Mouse (Mus musculus): Measurements from ENCODE around the gene Negr1.

Gene Negr1

GRCm38 (mm10) chr3:157146124-157146855 is 584.7 kb downstream of the Negr1 start:
- in situ Hi-C loops (cut with MboI; ENCODE audit: low pct_unique_long_range_greater_than_20kb in 1 of 2, low sequenced_read_pairs in 2 of 2, unreplicated experiment in 1 of 2): no loop called here

DNA sequence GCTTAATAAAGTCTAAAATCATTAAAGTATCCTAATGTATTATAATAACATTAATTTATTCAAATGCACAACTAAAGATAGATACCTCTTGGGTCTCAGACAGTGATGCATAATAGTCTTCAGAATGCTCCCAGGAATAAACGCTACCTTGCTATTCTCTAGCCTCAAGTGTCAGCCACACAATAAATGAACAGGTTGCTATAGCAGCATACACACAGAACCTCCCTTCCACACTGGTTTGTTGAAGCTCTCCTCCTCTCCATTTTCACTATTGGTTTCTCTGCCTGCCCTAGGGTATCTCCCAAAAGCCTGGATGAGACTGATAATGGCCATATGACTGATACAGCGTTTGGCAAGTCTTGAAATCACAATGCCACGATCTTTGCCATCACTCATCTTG is 593.3 kb downstream of the Negr1 start:
- in situ Hi-C loops (cut with MboI; ENCODE audit: low pct_unique_long_range_greater_than_20kb in 1 of 2, low sequenced_read_pairs in 2 of 2, unreplicated experiment in 1 of 2): no loop called here

- in situ Hi-C loops (cut with MboI; ENCODE audit: low pct_unique_long_range_greater_than_20kb in 1 of 2, low sequenced_read_pairs in 2 of 2, unreplicated experiment in 1 of 2): no loop called here
Measured at GRCm38 (mm10) chr3:157155513-157155912, 593.9 kb downstream of the Negr1 start.

- in situ Hi-C loops (cut with MboI; ENCODE audit: low pct_unique_long_range_greater_than_20kb in 1 of 2, low sequenced_read_pairs in 2 of 2, unreplicated experiment in 1 of 2): no loop called here
Measured at GRCm38 (mm10) chr3:157164840-157165595, 603.4 kb downstream of the Negr1 start.

DNA sequence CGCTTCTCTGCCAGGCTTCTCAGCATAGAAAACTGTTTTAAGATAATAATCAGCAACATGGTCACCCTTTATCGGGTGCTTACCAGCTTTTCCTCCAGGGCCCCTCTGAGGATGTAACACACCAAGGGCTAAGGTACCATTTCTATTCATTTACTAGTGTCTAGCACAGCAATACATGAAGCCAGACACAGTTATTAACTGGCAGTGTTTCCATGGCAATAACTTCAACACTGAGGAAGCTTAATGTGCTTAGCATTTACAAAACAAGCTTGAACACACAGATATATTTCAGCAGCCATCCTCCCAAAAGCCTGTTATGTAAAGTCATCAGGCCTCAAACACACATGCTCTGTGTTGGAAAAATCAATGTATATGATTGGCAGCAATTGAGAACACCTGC is 620.4 kb downstream of the Negr1 start:
- in situ Hi-C loops (cut with MboI; ENCODE audit: low pct_unique_long_range_greater_than_20kb in 1 of 2, low sequenced_read_pairs in 2 of 2, unreplicated experiment in 1 of 2): no loop called here

- in situ Hi-C loops (cut with MboI; ENCODE audit: low pct_unique_long_range_greater_than_20kb in 1 of 2, low sequenced_read_pairs in 2 of 2, unreplicated experiment in 1 of 2): no loop called here
Measured at GRCm38 (mm10) chr3:157188939-157189725, 627.5 kb downstream of the Negr1 start.

GRCm38 (mm10) chr3:157189834-157190233 is 628.2 kb downstream of the Negr1 start:
- in situ Hi-C loops (cut with MboI; ENCODE audit: low pct_unique_long_range_greater_than_20kb in 1 of 2, low sequenced_read_pairs in 2 of 2, unreplicated experiment in 1 of 2): no loop called here

DNA sequence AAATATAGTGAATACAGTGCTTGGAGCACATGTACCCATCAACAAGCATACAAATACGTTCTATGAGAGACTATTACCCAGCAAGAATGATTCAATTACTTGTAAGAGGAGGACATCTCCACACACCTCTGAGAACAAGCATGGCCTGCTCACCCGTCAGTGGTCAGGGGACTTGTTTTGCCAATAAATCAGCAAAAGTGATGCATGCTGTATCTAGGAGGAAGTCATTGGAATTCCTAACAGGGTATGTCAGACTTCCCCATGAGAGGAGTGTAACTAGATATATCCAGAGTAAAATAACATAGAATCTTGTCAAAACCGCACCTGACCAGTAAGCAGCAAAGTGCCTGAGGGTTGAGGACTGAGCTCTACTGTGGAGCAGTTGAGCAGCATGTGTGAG is 629.0 kb downstream of the Negr1 start:
- in situ Hi-C loops (cut with MboI; ENCODE audit: low pct_unique_long_range_greater_than_20kb in 1 of 2, low sequenced_read_pairs in 2 of 2, unreplicated experiment in 1 of 2): no loop called here

DNA sequence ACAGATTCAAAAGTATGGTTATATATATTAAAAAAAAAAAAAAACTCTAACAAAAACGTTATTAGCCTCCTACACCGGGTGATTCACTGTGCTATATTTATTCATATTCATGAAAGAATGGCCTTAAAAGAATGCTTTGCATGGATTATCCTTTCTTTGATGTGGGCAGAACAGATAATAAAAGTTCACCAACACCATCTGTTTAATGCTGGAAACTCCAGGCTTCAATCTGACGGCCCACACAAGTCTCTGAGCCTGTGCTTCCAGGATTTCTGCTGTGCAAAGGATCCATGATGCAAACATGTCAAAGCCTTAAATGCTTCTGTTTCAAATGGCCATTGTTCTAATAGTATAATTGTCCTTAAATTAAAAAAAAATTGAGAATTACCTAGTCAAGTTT is 630.4 kb downstream of the Negr1 start:
- in situ Hi-C loops (cut with MboI; ENCODE audit: low pct_unique_long_range_greater_than_20kb in 1 of 2, low sequenced_read_pairs in 2 of 2, unreplicated experiment in 1 of 2): no loop called here

DNA sequence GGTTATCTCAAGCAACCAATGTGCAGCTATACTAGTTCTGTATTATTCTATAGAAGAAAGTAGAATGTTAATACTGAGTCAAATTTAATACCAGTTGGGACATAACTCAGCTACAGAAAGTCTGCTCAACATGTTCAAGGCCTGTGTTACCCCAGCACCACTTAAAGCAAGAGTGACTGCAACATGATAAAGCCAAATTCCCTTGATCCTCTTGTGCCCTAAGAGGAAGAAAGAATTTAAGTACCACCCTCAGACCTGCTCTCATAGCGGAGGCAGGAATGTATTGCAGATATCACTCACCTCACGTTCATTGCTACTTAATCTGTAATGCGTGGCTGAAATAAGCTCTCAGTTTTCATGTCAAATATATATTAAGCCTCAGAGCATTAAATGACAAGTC is 631.5 kb downstream of the Negr1 start:
- in situ Hi-C loops (cut with MboI; ENCODE audit: low pct_unique_long_range_greater_than_20kb in 1 of 2, low sequenced_read_pairs in 2 of 2, unreplicated experiment in 1 of 2): no loop called here

- in situ Hi-C loops (cut with MboI; ENCODE audit: low pct_unique_long_range_greater_than_20kb in 1 of 2, low sequenced_read_pairs in 2 of 2, unreplicated experiment in 1 of 2): no loop called here
Measured at GRCm38 (mm10) chr3:157198659-157199058, 637.1 kb downstream of the Negr1 start.

DNA sequence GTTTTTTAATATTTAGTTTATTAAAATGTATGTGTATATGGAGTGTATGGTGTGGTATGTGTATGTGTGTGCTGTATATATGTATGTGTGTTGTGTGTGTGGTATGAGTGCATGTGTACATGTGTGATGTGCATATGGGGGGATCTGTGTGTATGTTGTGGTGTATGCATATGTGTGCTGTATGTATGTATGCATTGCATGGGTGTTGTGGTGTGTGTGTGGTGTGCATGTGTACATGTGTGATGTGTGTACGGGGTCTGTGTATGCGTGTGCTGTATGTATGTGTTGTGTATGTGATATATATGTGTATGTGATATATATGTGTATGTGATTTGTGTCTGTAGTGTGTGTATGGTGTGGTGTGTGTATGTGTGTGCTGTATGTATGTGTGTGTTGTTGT is 640.1 kb downstream of the Negr1 start:
- in situ Hi-C loops (cut with MboI; ENCODE audit: low pct_unique_long_range_greater_than_20kb in 1 of 2, low sequenced_read_pairs in 2 of 2, unreplicated experiment in 1 of 2): no loop called here

GRCm38 (mm10) chr3:157203573-157203972 is 642.0 kb downstream of the Negr1 start:
- in situ Hi-C loops (cut with MboI; ENCODE audit: low pct_unique_long_range_greater_than_20kb in 1 of 2, low sequenced_read_pairs in 2 of 2, unreplicated experiment in 1 of 2): no loop called here

GRCm38 (mm10) chr3:157206752-157207151 is 645.2 kb downstream of the Negr1 start:
- in situ Hi-C loops (cut with MboI; ENCODE audit: low pct_unique_long_range_greater_than_20kb in 1 of 2, low sequenced_read_pairs in 2 of 2, unreplicated experiment in 1 of 2): no loop called here

DNA sequence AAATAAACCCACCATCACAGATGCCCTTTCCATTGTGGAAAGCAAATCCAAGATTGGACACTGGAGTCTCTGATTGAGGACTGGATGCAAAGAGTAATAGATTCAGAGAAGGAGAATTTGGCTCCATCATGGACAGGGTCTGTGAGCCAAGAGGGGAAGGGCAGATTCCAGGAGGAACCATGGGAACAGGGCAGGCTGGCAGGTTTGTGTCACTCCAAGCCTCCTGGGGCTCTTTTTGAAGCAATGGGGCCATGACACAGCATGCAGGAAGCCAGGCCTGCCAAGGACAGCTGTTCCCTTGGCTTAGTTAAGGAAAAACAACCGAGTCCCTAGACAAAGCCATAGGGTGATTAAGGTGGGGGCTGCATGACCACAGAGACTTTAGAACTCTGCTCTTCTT is 647.4 kb downstream of the Negr1 start:
- in situ Hi-C loops (cut with MboI; ENCODE audit: low pct_unique_long_range_greater_than_20kb in 1 of 2, low sequenced_read_pairs in 2 of 2, unreplicated experiment in 1 of 2): no loop called here

GRCm38 (mm10) chr3:157209386-157209785 is 647.8 kb downstream of the Negr1 start:
- in situ Hi-C loops (cut with MboI; ENCODE audit: low pct_unique_long_range_greater_than_20kb in 1 of 2, low sequenced_read_pairs in 2 of 2, unreplicated experiment in 1 of 2): no loop called here

- in situ Hi-C loops (cut with MboI; ENCODE audit: low pct_unique_long_range_greater_than_20kb in 1 of 2, low sequenced_read_pairs in 2 of 2, unreplicated experiment in 1 of 2): no loop called here
Measured at GRCm38 (mm10) chr3:157215937-157216719, 654.5 kb downstream of the Negr1 start.

DNA sequence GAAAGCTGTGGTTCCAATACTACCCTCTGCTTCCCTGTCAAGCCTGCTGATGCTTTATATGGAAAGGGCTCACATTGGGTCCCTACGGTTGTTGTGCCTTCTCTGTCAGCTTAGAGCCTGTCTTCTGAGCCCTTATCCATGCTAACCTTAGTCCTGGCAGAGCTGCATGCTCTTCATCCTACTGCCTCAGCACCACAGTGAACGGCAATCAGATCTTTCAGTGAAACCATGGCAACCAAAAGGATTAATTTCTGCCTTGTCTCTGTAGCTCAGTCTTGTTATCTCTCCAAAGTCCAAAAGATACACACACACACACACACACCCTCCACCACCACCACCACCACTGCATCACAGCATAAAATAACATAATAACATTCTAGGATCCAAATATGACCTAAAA is 656.2 kb downstream of the Negr1 start:
- in situ Hi-C loops (cut with MboI; ENCODE audit: low pct_unique_long_range_greater_than_20kb in 1 of 2, low sequenced_read_pairs in 2 of 2, unreplicated experiment in 1 of 2): no loop called here

All from mouse embryonic stem cell (cell line).